Mouse (Mus musculus) liver, embryonic 13.5 days (tissue): ENCODE measurements around the gene Spdl1. TPM values are rescaled to one million over a fixed set of nuclear protein-coding genes. Genes with fewer than 3 reads are reported as not detected.

ENCODE experiments used
- polyA plus RNA-seq: library from polyadenylated mRNA; unstranded; fragments of >200 nt; fragmentation: Nextera tagmentation; extraction: Ambion mirVana; gene quantifications from 2 replicates; pipeline ENCODE4 v1.2.1, GENCODE M21; 2015

The Spdl1 gene
- polyA plus RNA-seq, 1 experiment from 2014 or later, result 16.7 TPM

Other genes starting within 250 kb of the Spdl1 start
- 2.8 and 3.6 TPM in 2 replicates for gene Dock2, start 49.7 kb downstream of the Spdl1 start, polyA plus RNA-seq